Mouse (Mus musculus) G1E (cell line): Measurements from ENCODE around the gene Esrrb. TPM values are rescaled to one million over a fixed set of nuclear protein-coding genes. Genes with fewer than 3 reads are reported as not detected.

ENCODE experiments used
- ATAC-seq: 2 replicates; pipeline ENCODE4 v1.8.0; 2016; ENCODE audit warnings: mild to moderate bottlenecking; ENCODE audit not compliant: insufficient number of reproducible peaks, poor library complexity, low FRiP score, severe bottlenecking; ENCODE audit errors: extremely low read depth
- DNase-seq: peaks from one replicate; pipeline ENCODE4 v3.0.0; 2012; ENCODE audit warnings: low spot score
- H3K27me3 ChIP-seq: 2 replicates; pipeline ENCODE4 v1.6.1; 2012; ENCODE audit warnings: mild to moderate bottlenecking, low read length, inconsistent platforms; ENCODE audit not compliant: insufficient read depth
- H3K36me3 ChIP-seq: replicated peaks from 2 replicates; pipeline ENCODE3; 2012; ENCODE audit warnings: mild to moderate bottlenecking, inconsistent platforms
- H3K4me1 ChIP-seq: 2 replicates; pipeline ENCODE4 v1.6.1; 2012; ENCODE audit warnings: low read depth, low read length, inconsistent platforms, mixed read lengths; ENCODE audit not compliant: insufficient read depth
- H3K4me3 ChIP-seq: 2 replicates; pipeline ENCODE4 v1.5.1; 2012; ENCODE audit warnings: low read depth, mild to moderate bottlenecking, inconsistent platforms, low read length, moderate library complexity, mixed read lengths
- H3K9me3 ChIP-seq: replicated peaks from 2 replicates; pipeline ENCODE4 v1.6.1; 2012; ENCODE audit warnings: inconsistent platforms
- CTCF ChIP-seq: IDR thresholded peaks from 2 replicates; pipeline ENCODE4 v1.5.1; 2012; ENCODE audit warnings: low read depth, low read length, inconsistent platforms, mixed read lengths
- GATA1 ChIP-seq: IDR thresholded peaks from 2 replicates; pipeline ENCODE4 v1.6.1; 2012; ENCODE audit warnings: borderline replicate concordance, low read length, inconsistent platforms, mixed read lengths
- GATA2 ChIP-seq: IDR thresholded peaks from 2 replicates; pipeline ENCODE4 v1.6.1; 2012; ENCODE audit warnings: low read depth, low read length, inconsistent platforms, borderline replicate concordance
- POLR2AphosphoS5 ChIP-seq: IDR thresholded peaks from 2 replicates; pipeline ENCODE4 v1.6.1; 2012; ENCODE audit warnings: low read depth, low read length, inconsistent platforms; ENCODE audit not compliant: insufficient replicate concordance
- TAL1 ChIP-seq: conservative IDR thresholded peaks from 2 replicates; pipeline ENCODE4 v1.6.1; 2012; ENCODE audit warnings: low read depth, low read length, inconsistent platforms, mixed read lengths
- polyA plus RNA-seq: library from polyadenylated mRNA; stranded (reverse); fragments of >175 nt; gene quantifications from 2 replicates; pipeline ENCODE4 v1.2.3, GENCODE M21; 2012
- total RNA-seq, 2 experiments: library from RNA; stranded (forward) in 1 of 2; stranded (reverse) in 1 of 2; fragments of 200-1000 nt in 1 of 2; fragments of >200 nt in 1 of 2; fragmentation: Nextera tagmentation in 1 of 2; gene quantifications; 2 replicates each; pipeline ENCODE4 v1.2.3; 2014 to 2017

The Esrrb gene
- total and polyA plus RNA-seq, 3 experiments = 0.11 TPM; not detected in 2

DNA sequence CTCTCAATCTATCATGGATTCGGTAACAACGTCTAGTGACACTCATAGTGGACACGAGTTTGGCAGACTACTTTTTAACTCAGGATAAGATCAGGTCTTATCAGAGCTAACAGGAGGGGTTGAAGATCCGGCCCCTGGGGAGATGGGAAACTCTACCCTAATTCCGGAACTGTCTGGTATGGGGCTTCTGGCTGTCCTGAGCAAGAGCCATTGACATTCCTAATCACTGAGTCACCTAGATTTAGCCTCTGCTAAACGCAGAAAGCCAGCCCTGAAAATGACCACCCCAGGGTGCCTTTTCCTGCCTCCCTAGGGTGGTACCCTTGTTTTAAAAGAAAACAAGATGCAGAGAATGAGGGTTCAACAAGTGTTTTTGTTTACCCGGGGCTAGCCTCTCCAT is 34.4 kb downstream of the Esrrb start:
- no peaks in the 10 kb centered on the region for H3K36me3 ChIP-seq
- DNase-seq = no peak
- ATAC-seq = no peak
- no peak overlapping the region for H3K4me3 ChIP-seq
- TF ChIP-seq GATA2 (no peak), GATA1 (no peak), POLR2AphosphoS5 (no peak), CTCF (no peak)
- no peaks in the 10 kb centered on the region for H3K4me1 ChIP-seq
- H3K9me3 ChIP-seq = no peaks in the 10 kb centered on the region
- H3K27me3 ChIP-seq = peaks cover 6% of the 10 kb centered on the region; the same call in 1 of the 2 replicates

DNA sequence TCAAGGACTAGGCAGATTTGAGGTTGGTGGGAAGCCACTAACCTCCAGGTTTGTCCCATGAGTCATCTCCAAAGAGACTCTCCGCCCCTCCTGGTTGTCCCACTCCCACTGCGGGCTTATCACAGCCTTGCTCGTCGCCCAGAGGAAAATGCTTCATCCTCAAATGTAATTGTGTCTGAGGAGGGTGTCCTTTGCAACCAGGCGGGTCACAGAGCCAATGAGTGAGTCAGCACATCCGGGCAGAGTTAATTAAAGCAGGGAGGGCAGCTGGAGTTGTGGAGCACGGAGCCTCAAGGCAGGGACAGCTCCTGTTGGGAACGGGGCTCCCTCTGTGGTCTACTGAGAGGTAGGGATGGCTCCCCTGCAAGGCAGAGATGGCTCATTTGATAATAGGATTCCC is 37.8 kb downstream of the Esrrb start:
- TF ChIP-seq CTCF = no peak
- TF ChIP-seq POLR2AphosphoS5 = no peak
- no peak for TF ChIP-seq GATA1
- TF ChIP-seq GATA2 = no peak
- no peak for TF ChIP-seq TAL1
- no peak for ATAC-seq
- H3K4me3 ChIP-seq = no peak overlapping the region
- DNase-seq = no peak
- H3K27me3 ChIP-seq = peaks cover 12% of the 10 kb centered on the region; the same call in 1 of the 2 replicates
- H3K4me1 ChIP-seq = no peaks in the 10 kb centered on the region
- no peaks in the 10 kb centered on the region for H3K9me3 ChIP-seq
- no peaks in the 10 kb centered on the region for H3K36me3 ChIP-seq

DNA sequence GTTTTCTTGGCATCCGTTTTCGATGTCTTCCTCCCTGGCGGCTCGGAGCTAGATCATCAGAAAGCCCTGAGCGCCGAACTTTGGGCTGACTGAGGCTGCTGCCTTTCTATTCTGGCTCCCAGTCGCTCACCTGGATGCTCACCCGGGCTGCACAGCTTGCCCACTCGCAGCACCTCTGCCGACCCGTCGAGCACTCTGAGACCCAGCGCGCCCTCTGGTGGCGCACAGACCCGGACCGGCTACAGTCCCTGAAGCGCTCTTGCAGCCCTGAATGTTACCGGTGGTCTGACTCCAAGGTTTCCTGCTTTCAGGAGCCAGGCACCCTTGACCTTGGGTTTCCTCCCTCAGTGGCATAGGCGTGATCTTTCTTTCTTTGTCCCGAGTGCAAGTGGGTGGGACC is 41.8 kb downstream of the Esrrb start:
- Histone ChIP-seq H3K9me3 (no peaks in the 10 kb centered on the region), H3K36me3 (no peaks in the 10 kb centered on the region), H3K4me3 (no peak overlapping the region), H3K27me3 (peaks cover 12% of the 10 kb centered on the region; the same call in 1 of the 2 replicates), H3K4me1 (no peaks in the 10 kb centered on the region)
- no peak for ATAC-seq
- peak; percentile 26 for DNase-seq
- TF ChIP-seq TAL1 = no peak
- peak; percentile 24; the same call in 1 of the 2 replicates for TF ChIP-seq CTCF

DNA sequence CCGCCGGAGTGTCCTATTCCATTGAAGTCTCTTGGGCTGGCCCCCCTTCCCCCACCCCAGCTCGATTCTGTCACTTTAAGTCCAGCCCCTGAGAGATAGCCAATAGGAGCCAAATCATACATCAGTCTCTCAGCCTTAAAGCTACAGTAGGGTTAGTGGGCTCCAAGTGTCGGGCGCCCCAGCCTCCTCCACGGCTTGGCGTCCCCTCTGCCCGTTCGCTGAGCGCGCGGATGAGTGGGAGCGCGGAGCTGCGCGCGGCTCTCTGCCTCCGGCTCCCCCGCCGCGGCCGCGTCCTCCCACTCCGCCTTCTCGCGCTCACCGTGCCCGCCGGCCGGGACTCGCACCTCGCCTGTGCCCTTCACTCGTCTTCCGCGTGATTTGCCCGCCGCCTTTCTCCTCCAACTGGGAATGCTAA is 60.6 kb downstream of the Esrrb start:
- no peaks in the 10 kb centered on the region for H3K9me3 ChIP-seq
- H3K36me3 ChIP-seq = no peaks in the 10 kb centered on the region
- peaks cover 22% of the 10 kb centered on the region; the same call in 1 of the 2 replicates for H3K27me3 ChIP-seq
- ATAC-seq = no peak
- H3K4me1 ChIP-seq = no peaks in the 10 kb centered on the region
- TF ChIP-seq CTCF (no peak), GATA1 (no peak), TAL1 (no peak), GATA2 (no peak), POLR2AphosphoS5 (no peak)
- DNase-seq = no peak
- H3K4me3 ChIP-seq = no peak overlapping the region

DNA sequence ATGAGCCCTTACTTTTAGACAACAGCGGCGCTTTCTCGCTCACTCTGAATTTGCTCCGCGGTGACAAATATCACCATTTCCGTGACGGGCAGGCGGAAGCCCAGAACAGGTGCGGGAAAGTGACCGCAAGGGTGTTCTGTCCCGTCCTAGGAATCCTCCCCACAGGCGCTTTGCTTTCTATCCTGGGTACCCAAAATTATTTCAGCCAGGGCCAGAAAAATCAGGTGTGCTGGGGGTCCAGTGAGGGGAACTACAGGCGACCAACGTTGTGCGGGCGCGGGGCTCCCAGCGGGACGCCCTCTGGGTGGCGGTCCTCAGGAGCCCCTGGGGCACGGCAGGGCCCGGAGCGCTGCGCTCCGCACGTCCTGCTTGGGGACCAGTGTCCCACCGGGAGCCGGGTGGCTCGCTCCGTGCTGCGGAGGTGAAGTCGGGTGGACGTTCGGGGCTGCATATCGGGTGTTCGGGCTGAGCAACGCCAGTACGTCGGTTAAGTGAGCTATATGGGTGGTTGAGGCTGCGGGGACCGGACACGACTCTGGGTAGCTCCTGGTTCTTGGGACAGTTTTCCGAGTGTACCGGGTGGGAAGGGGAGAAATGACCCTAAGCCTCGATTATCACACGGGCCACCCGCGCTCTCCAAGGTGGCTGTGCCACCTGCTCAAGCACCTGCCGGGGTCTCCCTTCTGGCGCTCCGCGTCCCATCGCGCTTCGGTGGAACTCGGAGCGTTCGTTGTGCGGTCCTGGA is 61.4 kb downstream of the Esrrb start:
- peaks cover 25% of the 10 kb centered on the region; the same call in 1 of the 2 replicates for H3K27me3 ChIP-seq
- H3K4me3 ChIP-seq = no peak overlapping the region
- TF ChIP-seq POLR2AphosphoS5 = no peak
- no peak for TF ChIP-seq GATA1
- TF ChIP-seq GATA2 = no peak
- TF ChIP-seq TAL1 = no peak
- no peak for TF ChIP-seq CTCF
- no peak for ATAC-seq
- H3K36me3 ChIP-seq = no peaks in the 10 kb centered on the region
- DNase-seq = no peak
- no peaks in the 10 kb centered on the region for H3K9me3 ChIP-seq
- H3K4me1 ChIP-seq = no peaks in the 10 kb centered on the region

DNA sequence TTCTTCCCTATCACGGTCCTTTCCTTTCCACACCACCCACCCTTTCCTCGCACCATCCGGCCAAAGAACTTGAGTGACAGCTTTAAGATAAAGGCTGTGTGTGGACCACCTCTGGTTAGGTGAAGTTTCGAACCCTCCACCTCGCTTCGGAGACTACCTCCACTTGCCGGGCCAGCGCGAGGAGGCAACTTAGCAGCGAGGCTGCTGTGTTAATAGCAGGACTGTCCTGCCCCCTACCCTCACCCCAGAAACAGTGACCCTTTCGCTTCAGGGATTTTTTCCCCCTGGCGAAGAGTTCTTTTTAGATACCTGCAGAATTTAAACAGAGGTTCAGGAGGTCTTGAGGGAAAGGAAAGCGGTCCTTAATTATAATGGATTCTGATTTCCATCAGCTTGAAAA is 62.2 kb downstream of the Esrrb start:
- ATAC-seq (no peak), DNase-seq (no peak)
- no peaks in the 10 kb centered on the region for H3K36me3 ChIP-seq
- H3K9me3 ChIP-seq = no peaks in the 10 kb centered on the region
- H3K27me3 ChIP-seq = peaks cover 25% of the 10 kb centered on the region; the same call in 1 of the 2 replicates
- TF ChIP-seq GATA1 (no peak), POLR2AphosphoS5 (no peak), TAL1 (no peak), GATA2 (no peak), CTCF (no peak)
- H3K4me3 ChIP-seq = no peak overlapping the region
- H3K4me1 ChIP-seq = no peaks in the 10 kb centered on the region

DNA sequence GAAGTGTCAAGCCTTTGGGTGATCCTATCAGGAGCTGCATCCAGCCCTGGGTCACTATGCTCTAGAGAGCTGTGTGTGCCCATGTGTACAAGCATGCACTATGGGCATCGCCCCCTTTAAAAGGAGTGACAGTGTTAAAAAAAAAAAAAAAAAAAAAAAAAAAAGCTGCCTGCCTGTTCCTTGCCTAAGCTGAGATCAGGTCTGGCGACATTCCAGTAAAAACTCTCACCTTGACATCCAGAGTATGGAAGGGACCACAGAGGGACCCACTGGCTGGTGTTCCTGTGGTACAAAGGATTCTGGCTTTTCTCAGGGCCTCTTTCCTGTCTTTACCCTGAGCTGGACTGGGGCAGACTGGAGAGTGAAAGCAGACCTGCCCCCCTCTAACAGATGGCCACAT is 66.7 kb downstream of the Esrrb start:
- no peak for ATAC-seq

More for the DNA sequence above, 66.7 kb downstream of the Esrrb start:
- H3K36me3 ChIP-seq = no peaks in the 10 kb centered on the region
- H3K9me3 ChIP-seq = no peaks in the 10 kb centered on the region
- H3K27me3 ChIP-seq = peaks cover 11% of the 10 kb centered on the region
- H3K4me3 ChIP-seq = no peak overlapping the region
- H3K4me1 ChIP-seq = no peaks in the 10 kb centered on the region
- TF ChIP-seq TAL1 (no peak), GATA2 (no peak), POLR2AphosphoS5 (no peak), CTCF (no peak), GATA1 (no peak)
- no peak for DNase-seq
